Mouse (Mus musculus): ENCODE results near the gene Cldn13. TPM values are rescaled to one million over a fixed set of nuclear protein-coding genes. Genes with fewer than 3 reads are reported as not detected.

The Cldn13 gene
- polyA plus RNA-seq, 1 experiment from 2014 or later, result 0.31 TPM

DNA sequence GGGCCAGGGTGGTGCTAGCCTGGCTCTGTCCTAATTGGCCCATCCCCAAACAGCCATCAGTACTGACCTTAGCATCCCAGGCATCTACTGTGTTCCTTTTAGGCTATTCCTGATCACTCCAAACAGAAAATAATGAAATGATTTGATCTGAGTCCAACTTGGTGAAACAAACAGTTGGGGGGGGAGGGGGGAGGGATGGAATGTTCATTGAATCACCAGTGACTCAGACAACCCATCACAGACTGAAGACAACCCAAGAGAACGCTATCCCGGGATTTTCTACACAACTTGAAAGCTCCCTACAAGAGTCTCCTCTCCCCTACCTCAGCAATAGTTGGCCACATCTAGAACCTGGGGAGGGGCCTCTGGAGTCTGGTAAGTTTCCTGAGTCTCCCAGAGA, 3.4 kb downstream of the Cldn13 start:
- WGBS, result 77% methylated on average over 2 of the region's 2 CpGs
- no peak overlapping the region for H3K27ac ChIP-seq (replicated peaks in 1 of 2; ENCODE audit: control insufficient read depth in 1 of 2, insufficient read depth in 1 of 2, low read depth in 2 of 2, low read length in 2 of 2)
- no peak overlapping the region for H3K9ac ChIP-seq (ENCODE audit: low read length)
- H3K4me2 ChIP-seq (ENCODE audit: low read length), result no peak overlapping the region
- no peaks in the 10 kb centered on the region for H3K9me3 ChIP-seq (ENCODE audit: control insufficient read depth, low read length)
- H3K4me3 ChIP-seq (ENCODE audit: control insufficient read depth in 1 of 2, insufficient read depth in 1 of 2, low read depth in 1 of 2, low read length in 2 of 2), result no peak overlapping the region
- H3K36me3 ChIP-seq (ENCODE audit: control insufficient read depth, insufficient read depth, low read length), result no peaks in the 10 kb centered on the region
- H3K27me3 ChIP-seq (ENCODE audit: control insufficient read depth, insufficient read depth, low read length), result no peaks in the 10 kb centered on the region
- H3K4me1 ChIP-seq (ENCODE audit: control insufficient read depth in 2 of 2, insufficient read depth in 2 of 2, low read length in 2 of 2), result 0 out of 4 replicates have a peak, but pooled peaks cover 0 to 3% of the 10 kb centered on the region in 2 experiments
- ATAC-seq (ENCODE audit: insufficient number of reproducible peaks, insufficient read depth, low FRiP score, low read depth), result no peak

DNA sequence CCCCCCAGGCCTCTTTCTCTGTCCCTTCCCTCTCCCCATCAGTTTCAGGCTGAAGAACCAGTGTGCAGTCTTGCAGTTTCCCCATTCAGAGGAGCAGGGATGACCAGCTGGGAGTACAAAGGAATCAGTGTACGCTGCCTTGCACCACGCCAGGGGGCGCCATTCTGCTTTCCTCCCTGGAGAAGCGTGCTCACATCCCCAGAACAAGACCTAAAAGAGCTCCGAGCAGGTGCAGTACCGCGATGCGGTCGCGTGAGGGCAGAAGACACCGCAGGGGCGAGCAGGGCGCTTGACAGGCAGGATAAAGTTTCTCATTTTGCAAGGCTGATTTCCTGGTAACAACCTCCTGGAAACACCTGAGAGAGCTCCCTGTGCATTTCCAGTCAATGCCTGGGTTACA, 8.2 kb downstream of the Cldn13 start:
- Histone ChIP-seq H3K9ac (ENCODE audit: low read length) (no peak overlapping the region), H3K4me3 (ENCODE audit: control insufficient read depth in 1 of 2, insufficient read depth in 1 of 2, low read depth in 1 of 2, low read length in 2 of 2) (no peak overlapping the region), H3K27ac (replicated peaks in 1 of 2; ENCODE audit: control insufficient read depth in 1 of 2, insufficient read depth in 1 of 2, low read depth in 2 of 2, low read length in 2 of 2) (no peak overlapping the region), H3K4me2 (ENCODE audit: low read length) (no peak overlapping the region), H3K36me3 (ENCODE audit: control insufficient read depth, insufficient read depth, low read length) (no peaks in the 10 kb centered on the region), H3K27me3 (ENCODE audit: control insufficient read depth, insufficient read depth, low read length) (no peaks in the 10 kb centered on the region), H3K9me3 (ENCODE audit: control insufficient read depth, low read length) (no peaks in the 10 kb centered on the region), H3K4me1 (ENCODE audit: control insufficient read depth in 2 of 2, insufficient read depth in 2 of 2, low read length in 2 of 2) (0 out of 4 replicates have a peak, but pooled peaks cover 0 to 3% of the 10 kb centered on the region in 2 experiments)
- peak; percentile 36 for ATAC-seq (ENCODE audit: insufficient number of reproducible peaks, insufficient read depth, low FRiP score, low read depth)
- WGBS, result under 1% methylated on average over 13 of the region's 13 CpGs

DNA sequence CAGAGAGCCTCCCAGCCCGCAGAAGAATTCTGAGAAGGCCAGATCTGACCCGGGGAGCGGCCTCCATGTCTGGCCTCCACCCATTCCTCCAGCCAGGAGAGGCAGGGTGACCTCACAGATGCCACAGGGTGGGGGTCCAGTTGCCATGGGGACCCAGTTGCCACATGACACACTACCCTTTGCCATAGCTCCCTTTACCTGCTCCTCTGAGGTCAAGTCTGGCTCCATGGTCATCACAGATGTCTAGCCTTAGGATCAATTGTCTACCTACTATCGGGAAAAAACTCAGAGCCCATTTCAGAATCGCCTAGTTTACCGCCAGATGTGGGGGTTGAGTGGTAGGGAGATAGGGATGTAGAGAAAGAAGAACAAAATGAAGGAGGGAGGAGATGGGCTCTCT, 8.7 kb downstream of the Cldn13 start, which contains the start of gene Tmem270:
Gene Tmem270, minus strand, starts transcription at position 101 of the 400 bp plus-strand sequence.
- peak; percentile 27; the same call in 1 of the 2 replicates for ATAC-seq (ENCODE audit: insufficient number of reproducible peaks, insufficient read depth, low FRiP score, low read depth)
- no peaks in the 10 kb centered on the region for H3K36me3 ChIP-seq (ENCODE audit: control insufficient read depth, insufficient read depth, low read length)
- H3K9ac ChIP-seq (ENCODE audit: low read length), result no peak within 1 kb of the TSS

DNA sequence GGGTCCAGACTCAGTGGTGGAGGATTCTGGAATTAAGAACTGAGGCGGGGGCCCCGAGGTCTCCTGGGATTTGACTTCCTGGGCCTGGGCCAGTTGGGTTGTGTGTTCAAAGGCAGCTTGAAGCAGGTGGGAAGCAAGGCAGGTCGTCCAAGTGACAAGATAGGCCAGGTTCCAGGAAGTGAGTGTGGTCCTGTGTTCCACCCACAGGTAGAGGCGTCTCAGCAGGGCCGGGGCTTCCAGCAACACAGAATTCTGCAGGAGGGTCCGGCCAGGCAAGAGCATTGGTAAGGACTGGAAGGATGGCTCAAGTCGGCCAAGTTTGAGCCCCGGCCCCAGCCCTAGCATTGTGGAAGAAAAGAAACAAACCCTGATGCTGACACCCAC, 13.7 kb downstream of the Cldn13 start:
- no peaks in the 10 kb centered on the region for H3K9me3 ChIP-seq (ENCODE audit: control insufficient read depth, low read length)
- no peak overlapping the region for H3K9ac ChIP-seq (ENCODE audit: low read length)
- ATAC-seq (ENCODE audit: insufficient number of reproducible peaks, insufficient read depth, low FRiP score, low read depth), result no peak
- H3K4me3 ChIP-seq (ENCODE audit: control insufficient read depth in 1 of 2, insufficient read depth in 1 of 2, low read depth in 1 of 2, low read length in 2 of 2), result no peak overlapping the region
- H3K36me3 ChIP-seq (ENCODE audit: control insufficient read depth, insufficient read depth, low read length), result no peaks in the 10 kb centered on the region
- no peaks in the 10 kb centered on the region for H3K4me1 ChIP-seq (ENCODE audit: control insufficient read depth in 2 of 2, insufficient read depth in 2 of 2, low read length in 2 of 2)
- WGBS, result 65% methylated on average over 8 of the region's 8 CpGs
- no peaks in the 10 kb centered on the region for H3K27me3 ChIP-seq (ENCODE audit: control insufficient read depth, insufficient read depth, low read length)
- no peak overlapping the region for H3K27ac ChIP-seq (replicated peaks in 1 of 2; ENCODE audit: control insufficient read depth in 1 of 2, insufficient read depth in 1 of 2, low read depth in 2 of 2, low read length in 2 of 2)
- H3K4me2 ChIP-seq (ENCODE audit: low read length), result no peak overlapping the region

More for the DNA sequence above, 8.7 kb downstream of the Cldn13 start, which contains the start of gene Tmem270:
- Histone ChIP-seq H3K4me2 (ENCODE audit: low read length) (no peak within 1 kb of the TSS), H3K4me1 (ENCODE audit: control insufficient read depth in 2 of 2, insufficient read depth in 2 of 2, low read length in 2 of 2) (0 out of 4 replicates have a peak, but pooled peaks cover 0 to 3% of the 10 kb centered on the region in 2 experiments), H3K4me3 (ENCODE audit: control insufficient read depth in 1 of 2, insufficient read depth in 1 of 2, low read depth in 1 of 2, low read length in 2 of 2) (no peak within 1 kb of the TSS), H3K27ac (replicated peaks in 1 of 2; ENCODE audit: control insufficient read depth in 1 of 2, insufficient read depth in 1 of 2, low read depth in 2 of 2, low read length in 2 of 2) (no peak within 1 kb of the TSS), H3K27me3 (ENCODE audit: control insufficient read depth, insufficient read depth, low read length) (no peaks in the 10 kb centered on the region), H3K9me3 (ENCODE audit: control insufficient read depth, low read length) (no peaks in the 10 kb centered on the region)
- 74% methylated on average over 6 of the region's 6 CpGs for WGBS

DNA sequence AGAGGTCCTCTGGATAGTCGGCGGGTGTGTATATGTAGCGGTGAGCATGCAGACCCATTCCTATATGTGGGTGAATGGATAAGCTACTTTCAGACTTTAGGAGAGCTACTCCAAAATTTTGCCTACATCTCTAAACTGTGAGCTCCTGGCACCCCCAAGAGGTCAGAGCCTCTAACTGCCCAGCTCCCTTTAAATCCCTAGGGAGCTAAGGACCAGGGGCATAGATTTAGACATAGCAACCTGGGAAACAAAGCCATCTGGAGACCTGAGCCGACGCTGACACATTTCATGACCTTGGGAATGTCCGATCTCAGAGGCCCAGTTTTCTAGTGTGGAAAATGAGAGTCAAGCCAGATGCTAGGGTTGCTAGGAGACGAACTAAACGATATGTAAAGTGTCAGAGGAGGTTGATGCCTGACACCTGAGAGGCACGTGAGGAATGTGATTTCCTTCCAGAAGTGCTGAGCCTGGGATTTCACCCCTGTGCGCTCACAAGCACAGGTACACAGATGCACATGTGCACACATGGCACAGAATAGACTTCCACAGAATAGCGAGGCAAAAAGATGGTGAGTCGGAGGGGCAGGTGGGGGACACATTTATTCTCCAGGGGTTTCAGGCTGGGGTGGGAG, 14.2 kb downstream of the Cldn13 start:
- Histone ChIP-seq H3K4me1 (ENCODE audit: control insufficient read depth in 2 of 2, insufficient read depth in 2 of 2, low read length in 2 of 2) (no peaks in the 10 kb centered on the region), H3K27me3 (ENCODE audit: control insufficient read depth, insufficient read depth, low read length) (no peaks in the 10 kb centered on the region), H3K27ac (replicated peaks in 1 of 2; ENCODE audit: control insufficient read depth in 1 of 2, insufficient read depth in 1 of 2, low read depth in 2 of 2, low read length in 2 of 2) (no peak overlapping the region), H3K9ac (ENCODE audit: low read length) (no peak overlapping the region), H3K36me3 (ENCODE audit: control insufficient read depth, insufficient read depth, low read length) (no peaks in the 10 kb centered on the region), H3K4me2 (ENCODE audit: low read length) (no peak overlapping the region), H3K4me3 (ENCODE audit: control insufficient read depth in 1 of 2, insufficient read depth in 1 of 2, low read depth in 1 of 2, low read length in 2 of 2) (no peak overlapping the region), H3K9me3 (ENCODE audit: control insufficient read depth, low read length) (no peaks in the 10 kb centered on the region)
- 31% methylated on average over 12 of the region's 12 CpGs for WGBS
- ATAC-seq (ENCODE audit: insufficient number of reproducible peaks, insufficient read depth, low FRiP score, low read depth), result no peak

DNA sequence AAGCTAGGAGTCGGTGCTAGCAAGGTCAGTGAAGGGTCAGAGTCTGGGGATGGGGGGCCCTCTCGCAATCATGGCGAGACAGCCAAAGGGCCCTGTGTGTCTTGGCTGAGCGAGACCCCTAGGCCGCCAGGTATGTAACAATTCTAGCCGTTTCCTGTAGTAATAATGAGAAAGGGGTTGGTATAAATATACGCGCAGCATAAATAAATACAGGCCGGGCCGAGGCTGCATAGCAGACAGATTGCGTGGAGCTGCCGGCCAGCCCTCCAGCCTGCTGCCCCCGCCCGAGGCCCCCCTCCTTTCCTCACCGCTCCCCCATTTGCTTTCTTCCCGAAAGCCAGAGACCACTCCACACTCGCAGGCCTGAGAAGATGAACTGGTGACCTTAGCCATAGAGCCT, 17.7 kb downstream of the Cldn13 start:
- Histone ChIP-seq H3K4me1 (ENCODE audit: control insufficient read depth in 2 of 2, insufficient read depth in 2 of 2, low read length in 2 of 2) (no peaks in the 10 kb centered on the region), H3K36me3 (ENCODE audit: control insufficient read depth, insufficient read depth, low read length) (no peaks in the 10 kb centered on the region), H3K9ac (ENCODE audit: low read length) (no peak overlapping the region), H3K27ac (replicated peaks in 1 of 2; ENCODE audit: control insufficient read depth in 1 of 2, insufficient read depth in 1 of 2, low read depth in 2 of 2, low read length in 2 of 2) (no peak overlapping the region), H3K4me3 (ENCODE audit: control insufficient read depth in 1 of 2, insufficient read depth in 1 of 2, low read depth in 1 of 2, low read length in 2 of 2) (no peak overlapping the region), H3K27me3 (ENCODE audit: control insufficient read depth, insufficient read depth, low read length) (no peaks in the 10 kb centered on the region), H3K9me3 (ENCODE audit: control insufficient read depth, low read length) (0 out of 2 replicates have a peak, but pooled peaks cover 2% of the 10 kb centered on the region), H3K4me2 (ENCODE audit: low read length) (no peak overlapping the region)
- ATAC-seq (ENCODE audit: insufficient number of reproducible peaks, insufficient read depth, low FRiP score, low read depth), result no peak
- 69% methylated on average over 17 of the region's 17 CpGs for WGBS

DNA sequence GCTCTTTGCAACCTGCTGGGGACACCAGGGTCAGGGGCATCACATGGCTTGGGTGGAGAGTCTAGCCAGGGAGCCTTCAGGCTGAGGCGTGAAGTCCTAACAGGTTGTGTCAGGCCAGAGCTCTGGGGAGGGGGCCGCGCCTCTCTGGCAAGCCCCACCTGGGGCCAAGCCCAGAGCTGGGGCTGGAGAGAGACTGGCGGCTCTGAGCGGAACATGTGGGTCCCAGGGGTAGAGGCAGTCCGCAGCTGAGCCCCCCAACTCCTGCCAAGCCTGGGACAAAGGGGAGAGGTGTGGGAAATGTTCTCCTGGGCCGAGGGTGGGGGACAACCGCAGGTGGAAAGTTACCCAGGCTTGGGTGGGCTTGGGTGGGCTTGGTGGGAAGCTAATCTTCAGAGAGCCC, 18.4 kb downstream of the Cldn13 start:
- no peak overlapping the region for H3K9ac ChIP-seq (ENCODE audit: low read length)
- 83% methylated on average over 8 of the region's 8 CpGs for WGBS
- no peak overlapping the region for H3K27ac ChIP-seq (replicated peaks in 1 of 2; ENCODE audit: control insufficient read depth in 1 of 2, insufficient read depth in 1 of 2, low read depth in 2 of 2, low read length in 2 of 2)

DNA sequence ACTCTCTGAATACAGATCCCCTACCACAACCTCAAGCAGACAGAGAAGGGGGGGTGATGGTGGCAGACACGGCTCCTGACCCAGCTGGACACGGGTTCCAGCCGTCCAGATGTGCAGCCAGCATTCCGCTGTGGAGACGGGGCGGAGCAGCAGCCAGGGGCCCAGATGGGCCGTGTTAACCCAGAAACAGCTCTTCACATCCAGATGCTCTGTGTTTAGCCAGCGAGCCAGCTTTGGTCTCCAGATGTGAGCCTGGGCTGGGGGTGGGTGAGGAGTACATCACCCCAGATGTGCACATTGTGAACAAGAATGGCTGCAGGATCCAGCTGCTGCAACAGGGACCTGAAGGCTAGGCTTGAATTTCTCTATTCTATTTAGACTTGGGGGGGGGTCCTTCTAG, 20.0 kb downstream of the Cldn13 start:
- no peak overlapping the region for H3K9ac ChIP-seq (ENCODE audit: low read length)
- 0 out of 2 replicates have a peak, but pooled peaks cover 3% of the 10 kb centered on the region for H3K9me3 ChIP-seq (ENCODE audit: control insufficient read depth, low read length)
- no peak overlapping the region for H3K27ac ChIP-seq (replicated peaks in 1 of 2; ENCODE audit: control insufficient read depth in 1 of 2, insufficient read depth in 1 of 2, low read depth in 2 of 2, low read length in 2 of 2)
- no peaks in the 10 kb centered on the region for H3K27me3 ChIP-seq (ENCODE audit: control insufficient read depth, insufficient read depth, low read length)
- peaks cover 0 to 3% of the 10 kb centered on the region in 2 experiments; a peak in 1 of 4 replicates for H3K4me1 ChIP-seq (ENCODE audit: control insufficient read depth in 2 of 2, insufficient read depth in 2 of 2, low read length in 2 of 2)
- ATAC-seq (ENCODE audit: insufficient number of reproducible peaks, insufficient read depth, low FRiP score, low read depth), result no peak
- WGBS, result 75% methylated on average over 8 of the region's 8 CpGs
- no peak overlapping the region for H3K4me2 ChIP-seq (ENCODE audit: low read length)
- H3K4me3 ChIP-seq (ENCODE audit: control insufficient read depth in 1 of 2, insufficient read depth in 1 of 2, low read depth in 1 of 2, low read length in 2 of 2), result no peak overlapping the region
- H3K36me3 ChIP-seq (ENCODE audit: control insufficient read depth, insufficient read depth, low read length), result no peaks in the 10 kb centered on the region

More for the DNA sequence above, 18.4 kb downstream of the Cldn13 start:
- Histone ChIP-seq H3K4me2 (ENCODE audit: low read length) (no peak overlapping the region), H3K4me1 (ENCODE audit: control insufficient read depth in 2 of 2, insufficient read depth in 2 of 2, low read length in 2 of 2) (no peaks in the 10 kb centered on the region), H3K4me3 (ENCODE audit: control insufficient read depth in 1 of 2, insufficient read depth in 1 of 2, low read depth in 1 of 2, low read length in 2 of 2) (no peak overlapping the region), H3K9me3 (ENCODE audit: control insufficient read depth, low read length) (0 out of 2 replicates have a peak, but pooled peaks cover 3% of the 10 kb centered on the region), H3K36me3 (ENCODE audit: control insufficient read depth, insufficient read depth, low read length) (no peaks in the 10 kb centered on the region), H3K27me3 (ENCODE audit: control insufficient read depth, insufficient read depth, low read length) (no peaks in the 10 kb centered on the region)
- no peak for ATAC-seq (ENCODE audit: insufficient number of reproducible peaks, insufficient read depth, low FRiP score, low read depth)

All from heart, embryonic 14.5 days (tissue).